Mouse (Mus musculus): ENCODE measurements around the gene Mab21l3.

- no peak for TF ChIP-seq CTCF (IDR thresholded peaks at IDR 0.05; ENCODE audit: borderline replicate concordance, insufficient read depth, low read depth, low read length)
- no peak for TF ChIP-seq POLR2A (IDR thresholded peaks at IDR 0.05; ENCODE audit: borderline replicate concordance, insufficient read depth, low read length)
Measured at GRCm38 (mm10) chr3:101846096-101846495, 2.7 kb downstream of the Mab21l3 start.
